ENCODE assay signal across 10 mouse cellular contexts in the genomic region with DNA sequence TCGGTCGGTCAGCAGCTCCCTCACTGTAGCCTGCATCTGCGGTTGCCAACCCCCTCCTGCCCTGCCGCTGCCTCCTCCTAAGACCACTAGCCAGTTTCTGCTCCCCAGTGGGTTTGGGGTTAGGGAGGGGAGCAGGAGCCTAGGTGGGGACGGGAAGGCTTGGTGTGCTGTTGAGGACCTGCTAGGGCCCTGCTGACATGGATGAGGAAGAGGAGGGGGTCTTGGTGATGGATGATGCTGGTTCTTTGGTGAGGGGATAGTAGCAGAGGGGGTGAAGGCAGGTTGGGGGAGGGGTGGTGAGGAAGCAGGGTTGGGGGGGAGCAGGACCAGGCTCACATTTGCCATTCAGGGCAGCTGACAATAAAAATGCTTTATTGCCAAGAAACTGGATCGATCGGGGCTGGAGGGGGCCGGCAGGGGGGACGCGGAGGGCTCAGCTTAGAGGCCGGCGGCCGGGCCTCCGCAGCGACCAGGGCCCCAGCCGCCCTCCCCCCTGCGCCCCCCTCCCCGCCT. TPM values are rescaled to one million over a fixed set of nuclear protein-coding genes. Genes with fewer than 3 reads are reported as not detected.
DNase-seq lines count a peak whose midpoint lies in the region; ATAC-seq lines count a peak whose summit lies in the region.
"Had no signal": no experiment of that assay in that cellular context is flagged by ENCODE, and none has a peak within 500 bp of the region (broad histone marks: within the 10 kb centered on the region; RNA-seq: fewer than 3 reads in every experiment).

No protein-coding gene starts in this region.

- no peak overlapping the region for H3K27ac ChIP-seq in kidney, embryonic 14.5 days (ENCODE audit: low read depth, low read length)
- peak overlapping the region; percentile 91 for H3K27ac ChIP-seq in hindbrain, embryonic 10.5 days
- no peak overlapping the region for H3K27ac ChIP-seq in heart, embryonic 11.5 days (ENCODE audit: low read depth, low read length)
- H3K27ac ChIP-seq: lung, embryonic 15.5 days had no signal

- WGBS in kidney, embryonic 14.5 days = under 1% methylated on average over 15 of the region's 18 CpGs
- under 1% methylated on average over 17 of the region's 18 CpGs for WGBS in hindbrain, embryonic 10.5 days
- 3% methylated on average over 15 of the region's 18 CpGs for WGBS in heart, embryonic 11.5 days (ENCODE audit: insufficient replicate concordance)

- no peak for DNase-seq in kidney, adult 8-10 months
- peak; percentile 61 for DNase-seq in hindbrain, embryonic 10.5 days (ENCODE audit: low spot score)
- peak; percentile 69 for DNase-seq in mesoderm, embryonic 11.5 days (ENCODE audit: low read depth, low spot score)
- DNase-seq in retina, postnatal 1 day = peak; percentile 40
- no peak for DNase-seq in heart, postnatal 36 days
- no peak for DNase-seq in right cerebral cortex, adult 2 months (ENCODE audit: low spot score in 2 of 2)
- DNase-seq: layer of hippocampus, postnatal 36 days had no signal

- peak overlapping the region; percentile 21; the same call in 1 of the 2 replicates for H3K4me2 ChIP-seq in kidney, embryonic 14.5 days (replicated peaks; ENCODE audit: low read depth, low read length)
- H3K4me2 ChIP-seq in heart, embryonic 11.5 days = no peak overlapping the region
- H3K4me2 ChIP-seq: lung, embryonic 15.5 days had no signal

- no peaks in the 10 kb centered on the region for H3K36me3 ChIP-seq in kidney, embryonic 14.5 days (ENCODE audit: control insufficient read depth, insufficient read depth, low read length)
- no peaks in the 10 kb centered on the region for H3K36me3 ChIP-seq in hindbrain, embryonic 10.5 days
- no peaks in the 10 kb centered on the region for H3K36me3 ChIP-seq in heart, embryonic 11.5 days (ENCODE audit: control insufficient read depth, insufficient read depth, low read length)
- H3K36me3 ChIP-seq: lung, embryonic 15.5 days had no signal

- intact Hi-C loops in heart, postnatal 36 days (cut with DNase I) = no loop called here

- H3K27me3 ChIP-seq in kidney, embryonic 14.5 days (ENCODE audit: control insufficient read depth, insufficient read depth, low read length) = no peaks in the 10 kb centered on the region
- peaks cover 83% of the 10 kb centered on the region for H3K27me3 ChIP-seq in hindbrain, embryonic 10.5 days (ENCODE audit: insufficient read depth, poor library complexity, severe bottlenecking)
- peaks cover 71% of the 10 kb centered on the region for H3K27me3 ChIP-seq in heart, embryonic 11.5 days (ENCODE audit: control insufficient read depth, insufficient read depth, low read length)

- no peaks in the 10 kb centered on the region for H3K9me3 ChIP-seq in kidney, embryonic 14.5 days (ENCODE audit: control insufficient read depth, low read length)
- H3K9me3 ChIP-seq in hindbrain, embryonic 10.5 days = no peaks in the 10 kb centered on the region
- H3K9me3 ChIP-seq in heart, embryonic 11.5 days (replicated peaks; ENCODE audit: control insufficient read depth, low read length) = no peaks in the 10 kb centered on the region
- H3K9me3 ChIP-seq: lung, embryonic 15.5 days had no signal

- H3K9ac ChIP-seq in kidney, embryonic 14.5 days (ENCODE audit: low read depth, low read length) = no peak overlapping the region
- H3K9ac ChIP-seq in heart, embryonic 11.5 days (ENCODE audit: low read depth, low read length) = no peak overlapping the region
- H3K9ac ChIP-seq: lung, embryonic 15.5 days had no signal

- ATAC-seq in kidney, embryonic 14.5 days (ENCODE audit: low FRiP score, low TSS enrichment) = 0 out of 2 replicates have a peak, but pooled peaks have one; percentile 47
- ATAC-seq in heart, embryonic 11.5 days (replicated peaks; ENCODE audit: insufficient number of reproducible peaks, low FRiP score, low TSS enrichment) = no peak

- H3K4me1 ChIP-seq in kidney, embryonic 14.5 days (ENCODE audit: control insufficient read depth, insufficient read depth, low read length) = peaks cover 37% of the 10 kb centered on the region
- H3K4me1 ChIP-seq in hindbrain, embryonic 10.5 days (replicated peaks) = peaks cover 79% of the 10 kb centered on the region
- peaks cover 12% of the 10 kb centered on the region for H3K4me1 ChIP-seq in heart, embryonic 11.5 days (ENCODE audit: control insufficient read depth, insufficient read depth, low read length)

- H3K4me3 ChIP-seq in kidney, embryonic 14.5 days (ENCODE audit: low read length) = no peak overlapping the region
- peak overlapping the region; percentile 46 for H3K4me3 ChIP-seq in hindbrain, embryonic 10.5 days
- H3K4me3 ChIP-seq in heart, embryonic 11.5 days (ENCODE audit: low read depth, low read length) = no peak overlapping the region
- H3K4me3 ChIP-seq: lung, embryonic 15.5 days had no signal

RNA-seq across cellular contexts. Expression of a gene that starts 29.3 kb away (rescaled TPM):
- polyA plus RNA-seq in kidney, embryonic 14.5 days (2014; fragmentation: Nextera tagmentation; extraction: Ambion mirVana) = 0.39 and 0.90 TPM in 2 replicates
- 19.3 and 41.0 TPM in 2 replicates for polyA plus RNA-seq in hindbrain, embryonic 10.5 days (2016; fragmentation: Nextera tagmentation; extraction: Ambion mirVana)
- 0.68 and 0.83 TPM in 2 replicates for polyA plus RNA-seq in heart, embryonic 11.5 days (2014; fragmentation: Nextera tagmentation; extraction: Ambion mirVana)
- under 1 TPM; 0.53 to 0.68 TPM for total RNA-seq in heart, postnatal 36 days (2021)

Comparison
In these comparisons a context has a peak if more than half of its experiments do, and no peak if none do; other contexts are left out.
1. DNase-seq: peak in hindbrain, embryonic 10.5 days (single experiment), mesoderm, embryonic 11.5 days (single experiment) and retina, postnatal 1 day (single experiment); none in kidney, adult 8-10 months (0 of 2), heart, postnatal 36 days (0 of 2) and right cerebral cortex, adult 2 months (0 of 2).
2. RNA of a gene that starts 29.3 kb away (polyA plus RNA-seq): 19.3 to 41.0 TPM in hindbrain, embryonic 10.5 days; 0.68 to 0.83 TPM in heart, embryonic 11.5 days and 0.39 to 0.90 TPM in kidney, embryonic 14.5 days; every median in the first group is over 10 times any median in the second.